Mouse (Mus musculus): ENCODE data around the gene Gm9964.

GRCm38 (mm10) chr11:79253542-79254390 is 42.9 kb downstream of the Gm9964 start:
- TF ChIP-seq CTCF (IDR thresholded peaks at IDR 0.05; ENCODE audit: borderline replicate concordance, extremely low read depth, insufficient read depth, insufficient read length) = no peak
- TF ChIP-seq POLR2A (IDR thresholded peaks at IDR 0.05; ENCODE audit: borderline replicate concordance, extremely low read depth, insufficient read depth, insufficient read length, poor library complexity, severe bottlenecking) = no peak

Measured in brain, embryonic 14.5 days (tissue).